Mouse (Mus musculus): ENCODE measurements around the gene Pou2f1. TPM values are rescaled to one million over a fixed set of nuclear protein-coding genes. Genes with fewer than 3 reads are reported as not detected.
A peak's percentile ranks its signal among the peaks of the same experiment; 100 is the strongest.

Pou2f1 gene
- polyA plus RNA-seq, 1 experiment from 2014 or later: 25.9 TPM

DNA sequence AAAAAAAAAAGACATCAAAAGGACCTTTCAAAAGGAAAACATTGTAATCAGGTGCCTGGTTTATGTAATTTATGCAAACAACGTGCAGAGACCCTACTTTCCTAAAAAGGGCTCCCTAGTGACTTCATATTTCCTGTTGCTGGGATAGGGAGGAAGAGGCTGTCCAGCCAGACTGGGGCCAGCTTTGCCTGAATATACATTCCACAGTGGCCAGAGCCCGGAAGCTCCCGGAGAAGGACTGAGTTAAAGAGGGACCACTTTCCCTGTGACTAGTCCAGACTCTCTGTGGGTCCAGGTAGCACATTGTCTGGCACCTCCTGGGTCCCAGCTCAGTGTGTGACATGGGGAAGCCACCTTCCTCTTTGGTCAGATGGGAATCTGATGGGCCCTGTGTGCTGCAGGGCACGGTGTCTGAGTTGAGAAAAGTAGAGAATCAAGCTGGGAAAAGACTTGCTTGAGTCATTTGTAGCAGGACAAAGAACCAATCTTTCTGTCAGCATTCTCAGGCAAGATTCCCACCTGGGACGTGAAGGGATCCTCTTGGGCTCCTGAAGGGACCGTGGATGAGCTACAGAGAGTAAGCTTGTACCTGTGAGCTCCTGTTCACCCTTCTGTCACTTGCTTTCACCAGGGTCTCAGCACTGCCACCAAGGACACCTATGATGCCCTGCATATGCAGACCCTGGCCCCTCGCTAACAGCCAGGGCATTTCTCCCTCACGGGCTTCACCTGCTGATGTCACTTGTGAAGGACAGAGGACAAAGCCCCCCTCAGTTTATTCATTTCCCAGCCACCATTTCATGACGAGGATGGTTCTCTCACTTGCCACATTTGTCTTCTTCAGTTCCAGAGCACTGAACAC is 141.9 kb downstream of the Pou2f1 start:
- Histone ChIP-seq H3K4me1 (peaks cover 23% of the 10 kb centered on the region), H3K27me3 (peaks cover 4% of the 10 kb centered on the region), H3K9ac (no peak overlapping the region), H3K4me2 (no peak overlapping the region), H3K27ac (no peak overlapping the region), H3K36me3 (ENCODE audit: poor library complexity, severe bottlenecking) (peaks cover 7% of the 10 kb centered on the region; the same call in 1 of the 2 replicates), H3K9me3 (replicated peaks) (no peaks in the 10 kb centered on the region), H3K4me3 (no peak overlapping the region)
- whole genome bisulfite sequencing: 79% methylated on average over 9 of the region's 9 CpGs
- ATAC-seq: no peak

DNA sequence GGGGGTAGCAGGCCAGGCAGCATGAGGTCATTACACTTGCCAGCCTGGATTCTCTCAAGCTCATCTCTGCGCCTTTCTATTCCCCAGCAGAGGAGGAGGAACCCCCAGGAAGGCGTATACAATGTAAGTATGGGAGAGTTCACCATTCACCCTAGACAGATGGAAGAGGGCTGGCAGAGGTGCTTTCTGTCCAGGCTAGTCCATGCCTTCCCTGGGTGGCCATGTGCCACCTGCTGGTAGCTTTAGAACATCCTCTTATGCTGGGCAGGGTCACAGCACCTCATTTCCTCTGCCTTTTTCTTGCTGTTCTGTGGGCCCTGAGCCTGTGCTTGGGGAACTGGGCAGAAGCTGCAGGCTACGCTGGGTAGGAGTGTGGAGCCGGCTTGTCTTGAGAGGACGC is 144.1 kb downstream of the Pou2f1 start:
- no peak overlapping the region for H3K9ac ChIP-seq
- WGBS: 87% methylated on average over 5 of the region's 5 CpGs
- H3K4me3 ChIP-seq: no peak overlapping the region
- no peak overlapping the region for H3K27ac ChIP-seq
- H3K4me1 ChIP-seq: peaks cover 16% of the 10 kb centered on the region
- ATAC-seq: no peak
- H3K36me3 ChIP-seq (ENCODE audit: poor library complexity, severe bottlenecking): no peaks in the 10 kb centered on the region
- H3K9me3 ChIP-seq (replicated peaks): no peaks in the 10 kb centered on the region
- peaks cover 4% of the 10 kb centered on the region for H3K27me3 ChIP-seq
- H3K4me2 ChIP-seq: no peak overlapping the region

DNA sequence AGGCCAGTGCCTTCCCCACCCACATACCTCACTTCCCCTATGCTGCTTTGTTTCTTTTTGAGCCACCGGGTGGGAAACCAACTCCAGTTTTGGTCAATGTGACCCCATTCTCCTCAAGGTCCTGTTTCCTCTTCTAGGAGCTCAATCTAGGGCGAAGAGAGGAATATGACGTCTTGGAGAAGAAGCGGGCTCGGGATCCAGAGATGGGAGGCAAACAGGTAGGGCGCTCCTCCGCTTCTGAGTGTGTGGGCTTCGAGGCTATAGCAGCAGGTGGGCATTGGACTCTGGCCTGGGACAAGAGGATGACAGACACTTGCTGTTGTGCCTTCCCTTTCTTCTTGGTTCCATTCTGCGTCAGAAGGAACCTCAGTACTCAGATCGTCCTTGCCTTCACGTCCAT is 145.2 kb downstream of the Pou2f1 start:
- 94% methylated on average over 11 of the region's 11 CpGs for WGBS

DNA sequence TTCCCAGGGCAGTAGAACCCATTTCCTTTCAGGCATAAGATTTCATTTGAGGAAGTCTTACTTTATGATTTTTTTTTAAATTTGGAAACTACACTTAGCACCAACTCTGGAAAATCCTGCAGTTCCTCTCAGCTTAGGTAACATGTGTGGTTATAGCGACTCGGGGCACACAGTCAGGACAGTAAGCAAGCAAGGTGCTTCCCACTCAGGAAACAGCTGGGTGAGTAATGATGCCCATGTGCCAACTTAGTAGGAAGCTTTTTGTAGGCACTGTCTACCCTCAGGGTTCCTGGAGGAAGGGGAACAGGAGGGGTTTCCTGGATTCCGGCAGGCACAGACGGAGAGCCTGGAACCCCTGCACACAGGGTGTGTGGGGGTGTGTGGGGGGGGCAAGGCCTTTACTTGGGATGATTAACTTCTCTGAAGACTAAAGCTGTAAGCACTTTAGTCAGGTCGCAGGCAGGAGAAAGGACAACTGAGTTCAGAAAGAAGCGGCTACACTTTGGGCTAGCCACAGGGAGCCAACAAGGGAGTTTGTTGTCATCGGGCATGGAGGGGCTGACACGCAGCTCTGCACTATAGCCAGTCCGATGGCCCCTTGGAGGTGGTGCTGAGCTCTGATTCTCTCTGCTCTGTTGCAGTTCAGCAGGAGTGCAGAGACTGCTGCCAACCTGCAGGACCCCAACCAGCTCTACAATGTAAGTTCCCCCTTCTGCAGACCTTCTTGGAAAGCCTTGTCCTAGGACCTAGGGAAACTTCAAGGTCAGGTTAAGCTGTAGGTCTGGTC is 146.5 kb downstream of the Pou2f1 start:
- no peaks in the 10 kb centered on the region for H3K9me3 ChIP-seq (replicated peaks)
- no peak for ATAC-seq
- H3K27me3 ChIP-seq: peaks cover 9% of the 10 kb centered on the region

More for the DNA sequence above, 145.2 kb downstream of the Pou2f1 start:
- Histone ChIP-seq H3K9ac (no peak overlapping the region), H3K4me3 (no peak overlapping the region), H3K36me3 (ENCODE audit: poor library complexity, severe bottlenecking) (no peaks in the 10 kb centered on the region), H3K4me2 (no peak overlapping the region), H3K9me3 (replicated peaks) (no peaks in the 10 kb centered on the region), H3K27ac (no peak overlapping the region), H3K27me3 (peaks cover 4% of the 10 kb centered on the region), H3K4me1 (peaks cover 16% of the 10 kb centered on the region)
- ATAC-seq: no peak

DNA sequence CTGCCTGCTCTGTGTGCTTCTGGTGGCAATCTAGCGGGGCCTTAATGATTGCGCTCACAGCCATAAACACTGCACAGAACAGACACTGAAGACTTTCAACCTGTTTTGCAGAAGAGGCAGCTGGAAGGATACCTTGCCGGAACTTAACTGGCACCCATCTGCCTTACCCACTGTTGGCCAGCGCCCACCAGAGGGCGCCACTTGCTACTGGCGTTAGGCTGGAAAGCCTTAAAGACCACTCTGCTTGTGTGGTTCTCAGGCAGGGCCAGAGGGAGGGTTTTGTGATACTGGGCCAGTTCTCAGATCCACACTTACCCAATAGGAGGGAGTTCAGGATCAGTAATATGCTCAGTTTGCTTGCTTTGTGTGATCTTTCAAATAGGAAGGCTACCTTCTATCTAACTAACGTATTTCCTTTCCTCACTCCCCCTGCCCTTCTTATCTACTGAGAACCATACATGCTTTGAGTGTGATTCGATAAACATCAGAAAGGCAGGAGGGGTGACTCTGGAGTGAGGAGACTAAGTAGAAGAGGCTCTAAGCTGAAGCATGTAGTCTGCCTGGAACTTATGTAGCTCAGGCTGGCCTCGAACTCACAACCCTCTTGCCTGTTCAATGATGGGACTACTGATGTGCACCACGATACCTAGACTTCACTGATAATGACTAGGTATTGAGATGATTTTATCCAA is 148.6 kb downstream of the Pou2f1 start:
- ATAC-seq: peak; percentile 37; the same call in 1 of the 2 replicates
- no peak overlapping the region for H3K4me3 ChIP-seq
- WGBS: 62% methylated on average over 10 of the region's 10 CpGs

More for the DNA sequence above, 146.5 kb downstream of the Pou2f1 start:
- Histone ChIP-seq H3K27ac (no peak overlapping the region), H3K4me1 (peaks cover 11% of the 10 kb centered on the region), H3K9ac (no peak overlapping the region), H3K4me2 (no peak overlapping the region), H3K36me3 (ENCODE audit: poor library complexity, severe bottlenecking) (no peaks in the 10 kb centered on the region), H3K4me3 (no peak overlapping the region)
- WGBS: 53% methylated on average over 9 of the region's 9 CpGs

DNA sequence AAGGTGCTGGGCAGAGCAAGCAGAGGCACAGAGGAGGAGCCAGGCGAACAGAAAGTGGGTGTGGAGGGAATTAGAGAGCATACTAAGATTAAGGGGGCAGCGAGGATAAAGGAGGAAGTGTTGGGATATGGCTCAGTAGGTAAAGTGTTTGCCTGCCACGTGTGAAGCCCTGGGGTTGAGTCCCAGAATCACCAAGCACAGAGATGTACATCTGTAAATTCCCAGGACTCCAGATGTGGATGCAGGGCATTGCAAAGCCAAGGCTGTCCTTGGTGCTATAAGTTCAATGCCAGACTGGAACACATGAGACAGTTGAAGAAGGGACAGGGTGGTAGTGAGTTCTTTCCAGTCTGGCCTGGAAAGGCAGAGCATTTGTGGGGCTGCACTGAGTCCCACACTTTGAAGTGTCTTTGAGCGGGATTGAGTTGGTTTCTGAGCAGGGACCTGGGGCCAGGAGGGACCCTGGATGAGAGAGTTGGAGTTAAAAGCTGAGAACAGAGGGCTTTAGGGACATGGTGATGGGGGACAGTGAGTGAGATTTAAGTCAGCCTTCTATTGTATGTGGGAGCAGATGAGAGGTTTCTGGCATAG is 149.3 kb downstream of the Pou2f1 start:
- Histone ChIP-seq H3K4me1 (peaks cover 11% of the 10 kb centered on the region), H3K27ac (no peak overlapping the region), H3K9me3 (replicated peaks) (no peaks in the 10 kb centered on the region), H3K9ac (no peak overlapping the region), H3K27me3 (peaks cover 22% of the 10 kb centered on the region), H3K4me2 (no peak overlapping the region), H3K36me3 (ENCODE audit: poor library complexity, severe bottlenecking) (no peaks in the 10 kb centered on the region), H3K4me3 (no peak overlapping the region)
- WGBS: 51% methylated on average over 4 of the region's 4 CpGs
- ATAC-seq: no peak

More for the DNA sequence above, 148.6 kb downstream of the Pou2f1 start:
- Histone ChIP-seq H3K27ac (no peak overlapping the region), H3K36me3 (ENCODE audit: poor library complexity, severe bottlenecking) (no peaks in the 10 kb centered on the region), H3K9ac (no peak overlapping the region), H3K4me1 (peaks cover 11% of the 10 kb centered on the region), H3K27me3 (peaks cover 22% of the 10 kb centered on the region), H3K9me3 (replicated peaks) (no peaks in the 10 kb centered on the region), H3K4me2 (no peak overlapping the region)

DNA sequence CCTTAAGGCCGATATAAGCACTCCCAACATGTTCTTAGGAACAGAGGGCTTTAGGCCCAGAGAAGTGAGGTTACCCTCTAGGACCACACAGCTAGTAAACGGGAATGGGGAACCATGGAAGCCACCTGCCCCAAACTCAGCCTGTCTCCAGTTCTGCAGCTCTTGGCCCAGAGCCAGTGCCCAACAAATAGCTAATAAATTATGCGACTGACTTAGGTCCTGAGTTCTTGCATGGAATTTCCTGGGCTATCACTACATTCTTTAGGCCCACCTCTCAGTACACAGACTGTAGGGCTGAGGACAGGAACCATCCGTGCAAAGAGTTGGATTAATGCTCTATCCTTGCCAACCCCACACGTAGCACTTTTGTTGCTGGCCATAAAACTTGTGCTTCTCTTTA is 150.3 kb downstream of the Pou2f1 start:
- no peak overlapping the region for H3K27ac ChIP-seq
- WGBS: 46% methylated on average over 5 of the region's 5 CpGs
- H3K9ac ChIP-seq: no peak overlapping the region
- H3K4me1 ChIP-seq: peaks cover 11% of the 10 kb centered on the region
- no peaks in the 10 kb centered on the region for H3K9me3 ChIP-seq (replicated peaks)
- H3K4me3 ChIP-seq: no peak overlapping the region
- ATAC-seq: peak; percentile 48
- H3K27me3 ChIP-seq: peaks cover 31% of the 10 kb centered on the region
- no peaks in the 10 kb centered on the region for H3K36me3 ChIP-seq (ENCODE audit: poor library complexity, severe bottlenecking)
- H3K4me2 ChIP-seq: no peak overlapping the region

DNA sequence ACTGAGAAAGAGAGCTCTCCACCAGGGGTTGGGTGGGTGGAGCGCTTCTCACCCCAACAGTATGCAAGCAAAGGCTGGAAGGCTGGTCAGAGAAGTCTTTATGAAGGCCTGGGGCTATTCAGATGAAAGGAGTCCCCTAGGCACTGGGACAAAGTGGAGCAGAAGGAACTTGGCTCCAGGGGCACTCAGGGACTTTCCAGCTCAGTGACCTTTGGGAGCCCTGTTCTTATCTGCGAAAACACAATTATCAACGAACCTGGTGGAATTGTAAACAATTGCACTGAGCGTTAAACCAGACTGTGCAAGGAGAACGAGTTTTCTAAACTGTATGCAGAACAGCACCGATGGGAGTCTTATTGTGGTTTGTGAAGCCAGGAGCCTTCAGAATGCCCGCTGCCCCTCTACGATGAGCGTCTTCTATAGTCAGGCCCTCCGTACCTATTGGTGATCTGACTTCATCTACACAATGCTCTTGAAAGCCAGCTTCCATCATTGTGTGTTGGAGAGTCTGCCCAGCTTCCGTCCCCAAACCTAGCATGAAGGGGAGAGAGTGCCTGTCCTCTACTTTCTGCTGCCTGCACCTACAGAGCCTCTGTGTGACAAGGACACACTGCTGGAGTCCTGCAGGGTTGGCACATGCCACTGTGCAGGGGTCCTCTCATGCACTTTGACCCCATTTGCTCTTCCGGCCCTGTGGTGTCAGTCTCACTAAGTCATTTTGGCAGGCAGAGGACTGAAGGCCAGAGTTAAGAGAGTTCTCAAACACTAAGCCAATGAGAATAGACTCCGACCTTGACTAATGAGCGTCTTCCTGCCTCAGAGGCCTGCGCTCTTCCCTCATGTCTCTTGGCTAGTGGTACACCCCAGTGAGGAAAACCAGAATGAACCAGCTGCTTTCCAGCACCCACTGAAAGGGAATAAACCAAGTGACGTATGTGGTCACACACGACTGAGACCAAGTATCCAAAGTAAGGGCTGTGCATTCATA is 152.7 kb downstream of the Pou2f1 start:
- Histone ChIP-seq H3K27ac (no peak overlapping the region), H3K9me3 (replicated peaks) (no peaks in the 10 kb centered on the region), H3K4me3 (no peak overlapping the region), H3K4me2 (no peak overlapping the region), H3K36me3 (ENCODE audit: poor library complexity, severe bottlenecking) (no peaks in the 10 kb centered on the region), H3K27me3 (peaks cover 50% of the 10 kb centered on the region), H3K9ac (no peak overlapping the region), H3K4me1 (peaks cover 19% of the 10 kb centered on the region)
- no peak for ATAC-seq
- WGBS: 88% methylated on average over 17 of the region's 17 CpGs

DNA sequence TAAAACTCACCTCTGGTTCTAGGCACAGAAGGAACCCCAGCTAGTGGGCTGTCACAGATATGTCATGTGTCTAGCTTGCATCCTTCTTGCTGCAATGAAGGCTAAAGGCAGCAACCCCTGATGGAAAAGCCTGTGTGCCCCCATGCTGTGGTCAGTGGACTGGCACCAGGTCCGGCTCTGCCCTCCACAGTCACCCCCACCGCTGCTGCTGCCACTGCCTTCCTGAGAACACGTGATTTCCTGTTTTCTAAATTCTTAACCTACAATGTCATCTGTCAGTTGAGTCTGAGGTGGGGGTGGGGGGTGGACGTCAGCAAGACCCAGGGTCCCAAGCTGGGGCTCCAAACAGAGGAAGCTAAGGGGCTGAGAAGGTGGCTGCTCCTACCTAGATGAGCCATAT is 153.6 kb downstream of the Pou2f1 start:
- Histone ChIP-seq H3K9ac (no peak overlapping the region), H3K4me3 (no peak overlapping the region), H3K27ac (no peak overlapping the region), H3K36me3 (ENCODE audit: poor library complexity, severe bottlenecking) (no peaks in the 10 kb centered on the region), H3K9me3 (replicated peaks) (no peaks in the 10 kb centered on the region), H3K4me1 (peaks cover 28% of the 10 kb centered on the region), H3K27me3 (peaks cover 56% of the 10 kb centered on the region), H3K4me2 (no peak overlapping the region)
- WGBS: 81% methylated on average over 4 of the region's 4 CpGs
- ATAC-seq: no peak

DNA sequence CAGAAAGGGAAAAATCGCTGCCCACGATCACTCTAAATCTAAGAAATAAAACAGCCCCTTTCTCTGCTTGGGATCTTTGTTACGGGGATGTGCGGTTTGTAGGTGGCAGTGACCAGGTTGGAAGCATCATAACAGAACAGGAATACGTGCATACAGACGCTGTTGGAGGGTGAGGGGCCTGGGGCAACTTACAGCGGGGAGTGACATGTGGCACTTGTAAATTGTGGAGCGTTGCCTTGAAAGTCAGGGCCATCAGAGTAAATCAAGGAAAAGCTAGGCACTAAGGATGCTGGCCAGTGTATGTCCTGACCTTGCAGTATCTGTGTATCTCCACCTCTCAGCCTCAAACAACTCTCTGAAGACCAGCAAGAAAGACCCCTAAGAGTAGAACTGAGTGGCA is 154.1 kb downstream of the Pou2f1 start:
- H3K9me3 ChIP-seq (replicated peaks): no peaks in the 10 kb centered on the region
- WGBS: 91% methylated on average over 8 of the region's 8 CpGs
- no peak overlapping the region for H3K27ac ChIP-seq
- H3K27me3 ChIP-seq: peaks cover 61% of the 10 kb centered on the region
- H3K4me3 ChIP-seq: no peak overlapping the region
- no peak for ATAC-seq
- H3K4me1 ChIP-seq: peaks cover 29% of the 10 kb centered on the region
- H3K4me2 ChIP-seq: no peak overlapping the region
- H3K36me3 ChIP-seq (ENCODE audit: poor library complexity, severe bottlenecking): no peaks in the 10 kb centered on the region
- no peak overlapping the region for H3K9ac ChIP-seq

DNA sequence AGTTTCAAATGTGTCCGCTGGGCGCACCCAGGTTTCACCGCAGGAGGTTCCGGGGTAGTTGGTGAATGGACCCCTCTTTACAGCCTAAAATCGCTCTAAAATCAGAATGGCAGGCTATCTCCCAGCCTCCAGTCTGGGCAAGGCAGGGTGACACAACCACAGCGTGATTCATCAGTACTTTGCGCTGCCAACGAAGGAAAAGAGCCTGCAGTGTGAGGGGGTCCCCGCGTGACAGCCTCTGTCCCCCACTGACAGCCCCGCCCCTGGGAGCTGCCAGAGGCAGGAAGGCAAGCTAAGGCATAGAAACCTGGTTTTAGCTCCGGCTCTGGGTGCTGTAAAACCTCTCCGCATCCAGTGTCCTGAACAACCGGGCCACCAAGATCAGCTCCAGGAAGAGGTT is 157.1 kb downstream of the Pou2f1 start:
- WGBS: 9% methylated on average over 14 of the region's 14 CpGs
- ATAC-seq: 0 out of 2 replicates have a peak, but pooled peaks have one; percentile 3
- peak overlapping the region; percentile 99 for H3K4me2 ChIP-seq

More for the DNA sequence above, 157.1 kb downstream of the Pou2f1 start:
- Histone ChIP-seq H3K9me3 (replicated peaks) (no peaks in the 10 kb centered on the region), H3K27ac (no peak overlapping the region), H3K27me3 (peaks cover 79% of the 10 kb centered on the region), H3K36me3 (ENCODE audit: poor library complexity, severe bottlenecking) (no peaks in the 10 kb centered on the region), H3K4me3 (peak overlapping the region; percentile 54), H3K9ac (peak overlapping the region; percentile 64), H3K4me1 (peaks cover 41% of the 10 kb centered on the region)

Data from forebrain, embryonic 13.5 days (tissue).